Mouse (Mus musculus) gastrocnemius, postnatal 10 days (tissue): ENCODE data around the gene Stag3. TPM values are rescaled to one million over a fixed set of nuclear protein-coding genes. Genes with fewer than 3 reads are reported as not detected.

ENCODE experiments used
- DNase-seq: peaks from one replicate; pipeline ENCODE4 v3.0.0; 2021; ENCODE audit warnings: mixed read lengths
- total RNA-seq, 2 experiments: library from RNA; stranded (reverse); gene quantifications; 2 replicates each; pipeline ENCODE4 v1.2.3; 2021

Stag3 gene
- total RNA-seq, 2 experiments from 2014 or later, result 0.42 to 0.97 TPM

DNA sequence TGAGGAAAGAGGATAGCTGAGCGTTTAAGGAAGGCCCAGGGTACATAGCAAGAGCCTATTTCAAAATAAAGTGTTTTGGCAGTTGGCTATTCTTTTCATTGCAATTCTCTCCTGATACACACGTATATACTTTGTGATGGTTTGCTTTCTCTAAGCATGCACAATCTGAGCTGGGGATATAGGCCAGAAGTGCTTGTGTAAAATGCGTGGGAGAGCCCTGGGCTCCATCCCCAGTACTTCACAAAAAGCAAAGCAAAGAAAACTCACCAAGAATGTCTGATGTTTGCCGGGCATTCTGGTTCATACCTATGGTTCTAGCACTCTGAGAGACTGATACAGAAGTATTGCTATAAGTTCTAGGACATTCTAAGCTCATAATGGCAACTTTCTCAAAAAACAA, 11.1 kb upstream of the Stag3 start:
- DNase-seq, result no peak

DNA sequence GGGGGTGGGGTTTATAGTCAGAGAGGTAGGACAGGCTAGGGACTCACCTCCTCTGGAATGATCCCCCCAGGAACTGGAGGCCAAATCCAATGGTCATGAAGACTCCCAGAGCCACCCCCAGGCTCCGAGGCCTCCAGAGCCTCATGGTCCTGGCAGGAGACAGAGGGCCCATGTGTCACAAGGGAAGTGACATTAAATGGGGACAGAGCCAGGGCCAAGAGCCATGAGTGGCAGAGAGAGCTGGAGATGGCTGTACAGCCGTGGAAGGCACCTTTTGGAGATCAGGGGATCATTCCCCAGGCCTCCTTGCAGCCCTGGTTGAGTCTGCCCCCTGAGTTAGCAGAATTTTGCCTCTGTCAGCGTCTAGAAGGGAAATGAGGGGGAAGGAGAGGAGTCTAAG, 8.8 kb upstream of the Stag3 start:
- DNase-seq, result no peak

DNA sequence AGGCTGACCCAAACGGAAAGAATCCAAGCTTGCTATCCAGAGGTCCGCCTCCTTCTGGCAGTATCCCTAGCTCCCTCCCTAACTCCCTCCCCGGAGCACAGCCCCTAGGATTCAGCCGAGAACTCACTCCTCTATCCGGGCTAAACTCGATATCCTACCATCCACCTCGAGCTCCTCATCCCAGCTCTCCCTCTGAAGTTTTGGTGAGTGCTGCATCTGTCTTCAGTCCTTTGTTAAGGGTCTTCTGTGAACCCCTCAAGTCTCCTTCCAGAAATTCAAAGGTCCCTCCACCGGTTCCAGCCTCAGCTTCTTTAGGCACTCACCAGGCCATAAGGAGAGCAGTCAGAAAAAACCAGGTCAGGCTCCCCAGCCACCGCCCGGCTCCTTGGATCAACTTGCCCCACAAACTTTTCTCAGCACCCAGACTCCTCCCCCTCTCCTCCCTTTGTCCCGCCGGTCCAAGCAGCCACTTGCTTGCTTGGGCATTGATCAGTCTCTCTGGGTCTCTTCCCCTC, 7.6 kb upstream of the Stag3 start, which contains the start of gene Gal3st4:
TSS of gene Gal3st4 (minus strand) at position 432 of the 515 bp plus-strand sequence.
- DNase-seq, result no peak

DNA sequence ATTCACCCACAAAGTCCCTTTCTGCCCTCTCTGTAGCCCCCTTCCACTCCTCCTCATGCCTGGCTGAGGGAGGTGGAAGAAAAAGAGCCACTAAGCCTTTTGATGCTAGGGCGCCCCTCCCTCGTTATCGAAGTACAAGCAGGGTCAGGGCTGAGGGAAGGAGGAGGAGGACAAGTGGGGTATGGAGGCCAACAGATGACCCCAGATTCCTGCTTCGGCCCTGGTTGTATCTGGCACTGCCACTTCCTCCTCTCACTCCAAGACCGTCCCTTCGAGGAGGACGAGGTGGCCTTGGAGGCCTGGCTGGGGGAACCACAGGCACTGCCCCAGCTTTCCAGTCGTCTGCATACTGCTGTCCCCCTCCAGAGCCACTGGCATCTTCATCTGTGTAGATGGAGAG, 5.9 kb upstream of the Stag3 start:
- DNase-seq, result no peak

DNA sequence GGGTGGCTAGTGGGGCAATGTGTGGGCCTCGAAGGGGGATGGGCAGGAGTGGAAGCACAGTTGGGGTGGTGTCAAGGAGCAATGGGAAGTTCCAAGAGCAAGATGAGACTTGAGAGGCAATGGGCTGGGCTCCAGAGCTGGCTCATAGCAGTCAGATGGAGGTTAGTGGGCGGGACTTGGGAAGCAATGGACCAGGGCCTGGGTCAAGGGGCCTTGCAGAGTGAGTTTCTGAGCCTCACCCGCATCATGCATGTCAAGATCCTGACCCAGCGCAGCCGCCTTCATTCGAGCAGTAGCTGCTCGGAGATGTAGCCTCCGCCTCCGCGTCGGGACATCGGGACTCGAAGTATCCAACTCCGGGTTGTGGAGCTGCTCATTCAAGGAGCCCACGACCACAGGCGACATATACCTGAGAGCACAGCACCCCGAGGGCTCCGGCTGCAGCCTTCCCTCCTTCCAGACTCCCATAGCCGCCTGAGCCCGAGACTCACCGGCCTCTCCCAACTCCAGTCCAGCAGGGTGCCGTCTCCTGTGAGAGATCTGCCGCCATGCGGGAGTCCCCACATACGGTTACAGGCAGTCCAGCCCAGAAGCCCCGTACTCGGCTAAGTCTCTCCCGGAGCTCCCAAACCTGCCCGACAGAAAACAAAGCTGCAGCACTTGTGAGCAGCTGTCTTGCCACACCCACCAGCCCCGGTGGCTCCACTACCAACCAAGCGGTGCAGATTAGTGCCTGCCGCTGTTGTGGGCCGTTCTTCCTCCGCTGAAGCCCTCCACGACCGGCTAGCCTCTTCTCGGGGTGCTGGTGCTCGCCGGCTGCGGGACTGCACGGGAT, 4.6 kb upstream of the Stag3 start:
- no peak for DNase-seq

DNA sequence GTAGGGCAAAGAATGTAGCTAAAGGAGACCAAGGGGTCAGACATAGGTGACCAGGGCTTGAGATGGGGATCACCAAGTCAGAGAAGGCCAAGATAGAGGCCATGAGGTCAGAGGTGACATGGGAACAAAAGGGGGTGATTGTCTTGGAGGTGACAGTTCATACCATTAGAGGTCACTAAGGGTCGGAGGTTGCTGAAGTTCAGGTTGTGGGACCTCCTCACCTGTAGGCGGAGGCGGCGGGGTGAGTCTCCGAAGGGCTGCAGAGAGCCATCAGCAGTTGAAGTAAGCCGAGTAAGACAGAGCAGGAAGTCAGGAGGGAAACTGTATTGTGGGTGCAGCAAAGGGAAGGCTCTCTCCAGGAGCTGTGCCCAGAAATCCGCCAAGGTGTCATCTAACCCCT, 2.0 kb upstream of the Stag3 start:
- DNase-seq, result no peak

DNA sequence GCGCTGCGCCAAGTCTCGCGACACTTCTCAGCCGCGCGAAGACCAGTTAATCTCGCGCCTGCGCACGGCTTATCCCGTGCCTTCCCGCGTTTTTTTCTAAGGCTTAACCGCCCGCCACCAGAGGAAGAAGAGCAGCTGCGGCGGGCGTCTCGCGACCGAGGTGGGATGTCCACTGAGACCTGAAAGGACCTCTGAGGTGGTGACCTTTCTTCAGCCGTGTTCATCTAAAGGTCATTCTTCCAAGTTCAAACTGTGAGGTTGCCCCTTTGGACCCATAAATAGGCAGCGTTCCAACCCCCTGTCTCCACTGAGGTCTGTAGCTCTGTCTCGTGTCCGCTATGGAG, 357 bp downstream of the Stag3 start:
- no peak for DNase-seq

DNA sequence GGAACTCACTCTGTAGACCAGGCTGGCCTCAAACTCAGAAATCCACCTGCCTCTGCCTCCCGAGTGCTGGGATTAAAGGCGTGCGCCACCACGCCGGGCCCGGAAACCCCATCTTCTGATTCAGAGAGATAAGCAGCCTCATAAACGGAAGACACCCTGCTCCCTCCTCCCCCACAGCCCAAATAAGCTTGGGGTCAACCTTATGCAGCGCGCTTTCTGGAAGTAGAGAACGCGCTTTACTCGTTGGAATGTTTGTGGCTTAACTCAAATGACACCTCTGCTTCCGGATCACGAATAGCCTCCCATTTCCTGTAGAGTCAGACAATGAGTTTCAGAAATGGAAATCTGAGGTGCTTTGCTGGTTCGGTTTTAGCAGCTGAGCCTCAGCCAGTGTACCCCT, 789 bp downstream of the Stag3 start:
- no peak for DNase-seq

DNA sequence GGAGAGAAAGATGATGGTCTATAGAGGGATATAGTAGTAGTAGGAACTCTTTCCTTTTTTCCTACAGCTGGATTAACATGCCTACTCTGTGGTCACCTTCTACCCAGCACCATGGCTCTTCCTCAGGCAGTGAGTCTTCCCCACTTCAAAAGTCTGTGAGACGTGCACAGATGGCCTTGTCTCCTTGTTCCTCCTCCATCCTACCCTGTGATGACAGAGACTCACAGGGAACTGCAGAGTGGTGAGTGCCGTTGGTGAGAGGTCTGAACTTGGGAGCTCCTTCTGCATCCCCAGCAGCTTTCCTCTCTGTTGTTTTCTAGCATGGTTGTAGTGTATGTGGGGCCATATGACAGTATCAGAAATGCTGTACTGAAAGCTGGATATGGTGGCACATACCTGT, 1.8 kb downstream of the Stag3 start:
- no peak for DNase-seq

DNA sequence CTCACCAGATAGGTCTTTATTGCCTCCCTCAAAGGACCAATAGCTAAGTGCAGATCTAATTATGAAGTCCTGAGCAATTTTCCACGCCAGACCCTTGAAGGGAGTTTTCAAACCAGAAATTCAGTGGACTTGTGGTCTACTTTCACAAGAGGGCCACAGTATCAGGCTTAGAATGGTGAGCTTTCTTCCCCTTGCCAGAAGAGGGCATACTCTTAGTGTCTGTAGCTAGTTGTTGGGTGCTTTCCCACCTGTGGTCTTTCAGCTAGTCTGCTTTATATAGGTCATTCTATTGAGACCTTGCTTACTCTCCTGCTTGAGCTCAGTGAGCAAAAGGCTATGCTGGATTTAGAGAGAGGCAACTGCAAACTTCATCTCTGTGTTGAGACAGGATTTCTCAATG, 3.5 kb downstream of the Stag3 start:
- DNase-seq, result no peak

DNA sequence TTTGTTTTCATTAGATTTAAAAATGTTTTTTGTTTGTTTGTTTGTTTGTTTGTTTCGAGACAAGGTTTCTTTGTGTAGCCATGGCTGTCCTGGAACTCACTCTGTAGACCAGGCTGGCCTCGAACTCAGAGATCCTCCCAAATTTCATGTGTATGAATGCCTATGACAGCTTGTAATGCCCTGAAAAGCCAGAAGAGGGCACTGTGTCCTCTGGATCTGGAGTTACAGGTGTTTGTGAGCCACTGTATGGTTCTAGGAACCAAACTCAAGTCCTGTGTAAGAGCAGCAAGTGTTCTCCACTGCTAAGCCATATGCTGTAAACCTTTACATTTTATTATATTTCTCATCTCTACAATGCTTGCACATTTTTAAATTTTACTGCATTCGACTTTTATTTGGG, 7.8 kb downstream of the Stag3 start:
- DNase-seq, result no peak

DNA sequence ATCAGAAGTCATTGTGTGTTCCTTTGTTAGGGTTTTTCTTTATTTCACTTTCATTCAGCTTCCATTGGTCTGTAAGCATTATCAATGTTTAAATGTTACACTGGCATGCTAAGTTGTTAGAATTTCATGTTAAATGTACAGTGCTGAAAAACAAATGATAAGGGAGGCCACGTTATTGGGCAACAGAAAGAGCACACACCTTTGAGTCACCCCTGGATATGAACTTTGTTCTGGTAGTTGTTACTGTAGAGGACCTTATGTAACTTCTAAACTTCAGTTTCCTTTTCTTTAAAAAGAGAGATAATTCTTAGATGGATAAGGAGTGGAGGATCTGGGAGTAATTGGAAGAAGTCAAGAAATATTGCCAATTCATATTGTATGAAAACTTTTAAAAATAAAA, 11.6 kb downstream of the Stag3 start:
- DNase-seq, result no peak

DNA sequence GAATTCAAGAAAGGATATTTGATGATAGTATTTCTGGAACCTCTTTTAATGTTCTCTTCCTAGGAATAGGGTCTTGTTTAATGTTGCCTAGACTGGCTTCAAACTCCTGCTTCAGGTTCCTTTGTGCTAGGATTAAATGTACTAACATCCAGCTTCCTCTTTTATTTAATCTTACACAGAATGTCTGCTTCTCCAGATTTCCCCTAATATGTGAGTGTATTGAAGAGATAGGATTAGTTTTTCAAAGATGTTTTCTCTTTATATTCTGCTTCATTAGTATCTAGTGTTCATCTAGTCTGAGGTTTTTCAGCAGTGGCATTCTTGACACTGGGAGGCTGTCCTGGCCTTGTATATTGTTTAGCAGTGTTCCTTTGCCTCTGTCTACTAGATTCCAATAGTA, 14.1 kb downstream of the Stag3 start:
- no peak for DNase-seq

DNA sequence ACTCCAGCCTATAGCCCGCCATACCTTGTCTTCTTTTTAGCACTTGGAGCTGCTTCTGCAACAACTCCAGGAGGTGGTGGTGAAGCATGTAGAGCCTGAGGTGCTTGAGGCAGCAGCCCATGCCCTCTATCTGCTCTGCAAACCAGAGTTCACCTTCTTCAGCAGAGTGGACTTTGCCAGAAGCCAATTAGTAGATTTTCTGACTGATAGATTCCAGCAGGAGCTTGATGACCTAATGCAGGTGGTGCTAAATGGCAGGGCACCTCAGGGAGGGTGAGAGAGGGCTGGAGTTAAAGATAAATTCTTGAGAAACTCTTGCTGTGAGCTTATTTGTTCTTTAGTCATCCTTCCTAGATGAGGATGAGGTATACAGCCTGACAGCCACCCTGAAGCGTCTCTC, 19.6 kb downstream of the Stag3 start:
- no peak for DNase-seq

DNA sequence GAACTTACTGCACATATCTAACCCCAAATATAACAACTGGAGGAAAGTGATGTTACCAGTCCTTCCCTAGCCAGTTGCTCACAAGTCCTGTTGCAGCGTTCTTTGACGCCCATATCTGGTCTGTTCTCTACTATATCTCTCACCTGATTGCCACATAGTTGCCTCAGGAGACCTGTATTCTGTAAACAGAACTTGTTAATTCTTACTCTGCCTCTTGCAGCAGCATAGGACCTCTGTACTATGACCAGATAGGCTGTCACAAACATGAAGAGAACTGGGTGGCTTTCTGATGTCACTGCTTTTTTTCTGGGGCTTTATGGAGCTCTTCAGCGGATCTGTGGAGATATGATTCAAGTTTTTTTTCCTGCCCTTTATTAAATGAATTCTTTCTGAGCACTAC, 32.8 kb downstream of the Stag3 start:
- no peak for DNase-seq

DNA sequence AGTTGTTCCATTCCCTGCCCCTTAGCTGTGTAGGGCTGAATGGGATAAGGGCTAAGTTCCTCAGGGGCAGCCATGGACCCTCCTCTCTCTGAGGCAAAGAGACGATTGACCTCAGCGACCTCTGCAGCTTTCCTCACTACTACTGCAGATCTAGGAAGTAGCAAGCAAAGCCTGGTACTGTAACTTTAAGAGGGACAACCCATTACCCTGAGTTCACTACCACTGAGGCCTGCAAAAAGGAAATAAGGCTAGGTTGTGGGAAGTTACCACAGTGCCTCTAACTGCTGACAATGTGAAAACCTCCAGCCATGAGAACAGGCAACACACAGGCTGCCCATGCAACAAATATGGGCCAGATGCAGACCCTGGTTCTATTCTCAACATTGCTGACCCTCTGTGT, 61.6 kb downstream of the Stag3 start, which contains the start of gene Pvrig:
TSS of gene Pvrig (plus strand) at position 301 of the 400 bp plus-strand sequence.
- no peak for DNase-seq

DNA sequence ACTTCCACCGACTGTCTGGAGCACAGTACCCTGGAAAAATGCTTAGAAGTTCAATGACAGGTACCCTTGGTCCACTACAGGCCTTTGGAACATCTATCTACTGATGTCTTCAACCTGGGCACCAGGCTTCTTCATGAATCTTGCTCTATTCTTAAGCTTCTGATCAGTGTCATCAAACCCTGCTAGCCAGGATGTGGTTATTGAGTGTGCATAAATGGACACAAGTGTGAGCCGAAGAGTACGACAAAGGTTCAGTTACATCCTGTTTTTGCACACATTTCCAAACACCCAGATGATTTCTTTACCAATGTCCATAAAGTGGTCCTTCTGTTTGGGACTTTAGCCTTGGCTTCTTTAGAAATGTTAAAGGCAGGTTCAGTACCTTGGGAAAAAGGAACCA, 63.2 kb downstream of the Stag3 start:
- no peak for DNase-seq

Other genes with a start within 250 kb of the Stag3 start
- gene Smok3c, start 227.0 kb upstream of the Stag3 start, total RNA-seq, result not detected
- gene Zkscan1, start 195.2 kb upstream of the Stag3 start, total RNA-seq, result 10 to 100 TPM; 14.2 to 16.7 TPM
- 10 to 100 TPM; 12.9 to 14.3 TPM for gene Zscan21, start 163.3 kb upstream of the Stag3 start, total RNA-seq
- 1 to 10 TPM; 5.6 to 8.3 TPM for gene Zfp113, start 124.5 kb upstream of the Stag3 start, total RNA-seq
- 100 to 1,000 TPM; 117 to 119 TPM for gene Cops6, start 119.2 kb upstream of the Stag3 start, total RNA-seq
- gene Ap4m1, start 108.2 kb upstream of the Stag3 start, total RNA-seq, result 10 to 100 TPM in 1 of 2 experiments, 1 to 10 TPM in 1; 9.9 to 16.0 TPM
- 10 to 100 TPM; 20.2 to 27.7 TPM for gene Mcm7, start 107.8 kb upstream of the Stag3 start, total RNA-seq
- 10 to 100 TPM; 25.4 to 25.7 TPM for gene Taf6, start 92.8 kb upstream of the Stag3 start, total RNA-seq
- gene Cnpy4, start 92.8 kb upstream of the Stag3 start, total RNA-seq, result 10 to 100 TPM in 1 of 2 experiments, 1 to 10 TPM in 1; 8.9 to 11.8 TPM
- gene Mblac1, start 85.9 kb upstream of the Stag3 start, total RNA-seq, result 1 to 10 TPM; 2.7 to 3.5 TPM
- 1 to 10 TPM; 1.4 to 1.6 TPM for gene Nxpe5, start 54.3 kb upstream of the Stag3 start, total RNA-seq
- 10 to 100 TPM; 61.6 to 69.8 TPM for gene Lamtor4, start 24.8 kb upstream of the Stag3 start, total RNA-seq
- 1 to 10 TPM; 5.3 to 8.1 TPM for gene BC037034, start 16.2 kb upstream of the Stag3 start, total RNA-seq
- under 1 TPM; 0.38 to 0.86 TPM for gene Gal3st4, start 7.4 kb upstream of the Stag3 start, total RNA-seq
- gene Gm43720, start 282 bp upstream of the Stag3 start, total RNA-seq, result under 1 TPM in 1 of 2 experiments, not detected in 1; 0.07 TPM
- gene Gpc2, start 235 bp upstream of the Stag3 start, total RNA-seq, result under 1 TPM; 0.35 to 0.88 TPM
- gene Pvrig, start 61.7 kb downstream of the Stag3 start, total RNA-seq, result not detected
- gene Zfp157, start 161.2 kb downstream of the Stag3 start, total RNA-seq, result 1 to 10 TPM; 4.6 to 5.0 TPM